Mouse (Mus musculus): ENCODE data around the gene BC051142.

DNA sequence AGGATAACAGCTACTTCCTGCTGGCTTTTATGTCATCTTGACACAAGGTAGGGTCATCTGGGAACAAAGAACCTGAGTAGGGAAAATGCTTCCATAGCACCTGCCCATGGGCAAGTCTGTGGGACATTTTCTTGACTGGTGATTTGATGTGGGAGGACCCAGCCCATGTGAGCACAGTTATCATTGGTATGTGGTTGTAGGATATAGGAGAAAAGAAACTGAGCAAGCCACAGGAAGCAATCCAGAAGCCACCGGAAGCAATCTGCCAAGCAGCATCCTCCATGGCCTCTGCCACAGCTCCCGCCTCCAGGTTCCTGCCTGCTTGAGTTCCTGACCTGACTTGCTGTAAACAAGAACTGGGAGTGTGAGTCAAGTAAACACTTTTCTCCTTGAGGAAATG, 71.9 kb downstream of the BC051142 start:
- TF ChIP-seq POLR2A (IDR thresholded peaks at IDR 0.05; ENCODE audit: insufficient read depth, low read depth, low read length) (no peak), CTCF (IDR thresholded peaks at IDR 0.05) (no peak)

Data from heart, adult 2 months (tissue).